Mouse (Mus musculus): ENCODE results near the gene C2cd5. TPM values are rescaled to one million over a fixed set of nuclear protein-coding genes. Genes with fewer than 3 reads are reported as not detected.
A peak's percentile ranks its signal among the peaks of the same experiment; 100 is the strongest.

The C2cd5 gene
- 8.7 and 9.0 TPM in 2 replicates for polyA plus RNA-seq (2015; fragmentation: Nextera tagmentation; extraction: Ambion mirVana)

GRCm38 (mm10) chr6:143099681-143100382 lies at the start of gene C2cd5:
Gene C2cd5 (minus strand): TSS chr6:143100141.
- TF ChIP-seq EP300 (IDR thresholded peaks at IDR 0.05), result 0 out of 2 replicates have a peak, but pooled peaks have one; percentile 12
- no peak for TF ChIP-seq CTCF (IDR thresholded peaks at IDR 0.05)
- DNase-seq (ENCODE audit: low spot score), result peak; percentile 97

GRCm38 (mm10) chr6:143148868-143149267 lies 48.9 kb upstream of the C2cd5 start:
- Histone ChIP-seq H3K27ac (ENCODE audit: low read length) (no peak overlapping the region), H3K4me2 (replicated peaks; ENCODE audit: low read depth, low read length) (no peak overlapping the region), H3K27me3 (replicated peaks; ENCODE audit: insufficient read depth, low read length) (no peaks in the 10 kb centered on the region), H3K9me3 (ENCODE audit: low read length) (no peaks in the 10 kb centered on the region), H3K4me1 (ENCODE audit: insufficient read depth, low read depth, low read length) (no peaks in the 10 kb centered on the region), H3K9ac (replicated peaks; ENCODE audit: low read depth) (no peak overlapping the region), H3K36me3 (ENCODE audit: insufficient read depth, low read length) (no peaks in the 10 kb centered on the region), H3K4me3 (ENCODE audit: low read depth, low read length) (no peak overlapping the region)
- ATAC-seq (peak; percentile 27; the same call in 1 of the 2 replicates), DNase-seq (ENCODE audit: low spot score) (no peak)
- no peak for TF ChIP-seq EP300 (IDR thresholded peaks at IDR 0.05)
- TF ChIP-seq CTCF (IDR thresholded peaks at IDR 0.05), result no peak

More at GRCm38 (mm10) chr6:143099681-143100382, at the start of gene C2cd5:
- Histone ChIP-seq H3K9me3 (ENCODE audit: low read length) (no peaks in the 10 kb centered on the region), H3K4me1 (ENCODE audit: insufficient read depth, low read depth, low read length) (no peaks in the 10 kb centered on the region), H3K4me3 (ENCODE audit: low read depth, low read length) (peak within 1 kb of the TSS; percentile 83), H3K36me3 (ENCODE audit: insufficient read depth, low read length) (no peaks in the 10 kb centered on the region), H3K27ac (ENCODE audit: low read length) (peak within 1 kb of the TSS; percentile 69), H3K4me2 (replicated peaks; ENCODE audit: low read depth, low read length) (peak within 1 kb of the TSS; percentile 85), H3K27me3 (replicated peaks; ENCODE audit: insufficient read depth, low read length) (no peaks in the 10 kb centered on the region), H3K9ac (replicated peaks; ENCODE audit: low read depth) (peak within 1 kb of the TSS; percentile 55)
- peak; percentile 98 for ATAC-seq
- WGBS, result 2% methylated on average over 42 of the region's 75 CpGs

DNA sequence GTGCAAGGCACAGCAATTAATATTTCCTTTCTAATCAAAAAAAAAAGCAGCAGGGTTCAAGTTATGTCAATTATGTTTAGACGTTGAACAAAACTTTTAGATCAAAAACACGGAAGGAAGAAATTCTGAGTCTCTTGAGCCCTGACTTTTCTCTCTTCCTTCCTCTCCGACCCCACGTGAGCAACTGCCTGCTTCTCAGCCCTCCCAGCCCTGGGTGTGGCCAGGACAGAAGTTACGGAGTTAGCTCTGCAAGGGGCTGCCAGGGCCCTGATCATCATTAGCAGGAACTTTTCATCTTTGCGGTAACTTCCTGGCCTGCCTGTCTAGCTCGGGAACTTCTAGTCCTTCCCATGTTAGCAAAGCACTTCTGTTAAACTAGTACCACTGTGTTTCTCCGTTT lies 46.8 kb upstream of the C2cd5 start:
- DNase-seq (ENCODE audit: low spot score) (no peak), ATAC-seq (no peak; the same call in 1 of the 2 replicates)
- no peak for TF ChIP-seq EP300 (IDR thresholded peaks at IDR 0.05)
- no peak for TF ChIP-seq CTCF (IDR thresholded peaks at IDR 0.05)
- Histone ChIP-seq H3K36me3 (ENCODE audit: insufficient read depth, low read length) (no peaks in the 10 kb centered on the region), H3K9me3 (ENCODE audit: low read length) (no peaks in the 10 kb centered on the region), H3K4me2 (replicated peaks; ENCODE audit: low read depth, low read length) (no peak overlapping the region), H3K9ac (replicated peaks; ENCODE audit: low read depth) (no peak overlapping the region), H3K27me3 (replicated peaks; ENCODE audit: insufficient read depth, low read length) (no peaks in the 10 kb centered on the region), H3K27ac (ENCODE audit: low read length) (no peak overlapping the region), H3K4me3 (ENCODE audit: low read depth, low read length) (no peak overlapping the region), H3K4me1 (ENCODE audit: insufficient read depth, low read depth, low read length) (no peaks in the 10 kb centered on the region)
- 39% methylated on average over 8 of the region's 8 CpGs for WGBS

- H3K27ac ChIP-seq (ENCODE audit: low read length), result no peak overlapping the region
- ATAC-seq, result no peak
- TF ChIP-seq CTCF (IDR thresholded peaks at IDR 0.05) (no peak), EP300 (IDR thresholded peaks at IDR 0.05) (no peak)
Measured at GRCm38 (mm10) chr6:143145051-143145450, 45.1 kb upstream of the C2cd5 start.

GRCm38 (mm10) chr6:143144556-143144955 lies 44.6 kb upstream of the C2cd5 start:
- DNase-seq (ENCODE audit: low spot score) (no peak), ATAC-seq (no peak)
- Histone ChIP-seq H3K4me1 (ENCODE audit: insufficient read depth, low read depth, low read length) (no peaks in the 10 kb centered on the region), H3K27ac (ENCODE audit: low read length) (no peak overlapping the region), H3K9me3 (ENCODE audit: low read length) (no peaks in the 10 kb centered on the region), H3K4me2 (replicated peaks; ENCODE audit: low read depth, low read length) (no peak overlapping the region), H3K4me3 (ENCODE audit: low read depth, low read length) (no peak overlapping the region), H3K27me3 (replicated peaks; ENCODE audit: insufficient read depth, low read length) (no peaks in the 10 kb centered on the region), H3K36me3 (ENCODE audit: insufficient read depth, low read length) (no peaks in the 10 kb centered on the region), H3K9ac (replicated peaks; ENCODE audit: low read depth) (no peak overlapping the region)
- no peak for TF ChIP-seq EP300 (IDR thresholded peaks at IDR 0.05)
- no peak for TF ChIP-seq CTCF (IDR thresholded peaks at IDR 0.05)
- WGBS, result 82% methylated on average over 2 of the region's 2 CpGs

More at GRCm38 (mm10) chr6:143145051-143145450, 45.1 kb upstream of the C2cd5 start:
- Histone ChIP-seq H3K9me3 (ENCODE audit: low read length) (no peaks in the 10 kb centered on the region), H3K4me1 (ENCODE audit: insufficient read depth, low read depth, low read length) (no peaks in the 10 kb centered on the region), H3K4me3 (ENCODE audit: low read depth, low read length) (no peak overlapping the region), H3K9ac (replicated peaks; ENCODE audit: low read depth) (no peak overlapping the region), H3K4me2 (replicated peaks; ENCODE audit: low read depth, low read length) (no peak overlapping the region), H3K27me3 (replicated peaks; ENCODE audit: insufficient read depth, low read length) (no peaks in the 10 kb centered on the region), H3K36me3 (ENCODE audit: insufficient read depth, low read length) (no peaks in the 10 kb centered on the region)
- DNase-seq (ENCODE audit: low spot score), result no peak
- WGBS, result 54% methylated on average over 7 of the region's 7 CpGs

- no peaks in the 10 kb centered on the region for H3K27me3 ChIP-seq (replicated peaks; ENCODE audit: insufficient read depth, low read length)
- no peaks in the 10 kb centered on the region for H3K36me3 ChIP-seq (ENCODE audit: insufficient read depth, low read length)
- H3K4me1 ChIP-seq (ENCODE audit: insufficient read depth, low read depth, low read length), result no peaks in the 10 kb centered on the region
- DNase-seq (ENCODE audit: low spot score) (no peak), ATAC-seq (no peak)
- no peak for TF ChIP-seq CTCF (IDR thresholded peaks at IDR 0.05)
- no peak for TF ChIP-seq EP300 (IDR thresholded peaks at IDR 0.05)
- peak overlapping the region; percentile 48 for H3K4me2 ChIP-seq (replicated peaks; ENCODE audit: low read depth, low read length)
- no peak overlapping the region for H3K27ac ChIP-seq (ENCODE audit: low read length)
- WGBS, result 20% methylated on average over 19 of the region's 19 CpGs
- H3K4me3 ChIP-seq (ENCODE audit: low read depth, low read length), result no peak overlapping the region
- 0 out of 2 replicates have a peak overlapping the region, but pooled peaks have one; percentile 19 for H3K9ac ChIP-seq (replicated peaks; ENCODE audit: low read depth)
- H3K9me3 ChIP-seq (ENCODE audit: low read length), result no peaks in the 10 kb centered on the region
Measured at GRCm38 (mm10) chr6:143143775-143144273, 43.9 kb upstream of the C2cd5 start.

Measured in lung, postnatal 0 days (tissue).